Comparison of ENCODE assay signal across 8 mouse cellular contexts in genomic region chr6:67035388-67036299, GRCm38 (mm10). TPM values are rescaled to one million over a fixed set of nuclear protein-coding genes. Genes with fewer than 3 reads are reported as not detected.
DNase-seq lines count a peak whose midpoint lies in the region; ATAC-seq and TF ChIP-seq lines count a peak whose summit lies in the region.

No protein-coding gene starts in this region.

- peak overlapping the region; percentile 77 for H3K4me3 ChIP-seq in limb, embryonic 14.5 days (replicated peaks; ENCODE audit: low read length)
- H3K4me3 ChIP-seq in midbrain, embryonic 14.5 days (replicated peaks; ENCODE audit: low read depth, low read length), result peak overlapping the region; percentile 78

- no peak overlapping the region for H3K27ac ChIP-seq in limb, embryonic 14.5 days (replicated peaks; ENCODE audit: low read depth, low read length)
- H3K27ac ChIP-seq in midbrain, embryonic 14.5 days (replicated peaks; ENCODE audit: low read depth, low read length), result peak overlapping the region; percentile 91; the same call in 1 of the 2 replicates

- peak overlapping the region; percentile 80 for H3K9ac ChIP-seq in limb, embryonic 14.5 days (ENCODE audit: low read depth, low read length, severe bottlenecking)
- H3K9ac ChIP-seq in midbrain, embryonic 14.5 days (replicated peaks; ENCODE audit: low read length), result peak overlapping the region; percentile 90; the same call in 1 of the 2 replicates

- ATAC-seq in frontal cortex, adult (ENCODE audit: low TSS enrichment), result peak; percentile 1
- ATAC-seq in hematopoietic stem cell, adult 5-6 weeks (replicated peaks in 1 of 2; ENCODE audit: insufficient read depth in 1 of 2, low FRiP score in 2 of 2, low TSS enrichment in 1 of 2, low read depth in 1 of 2, poor library complexity in 2 of 2, severe bottlenecking in 2 of 2), result peak; percentile 14 to 17; a peak in 2 of 4 replicates
- ATAC-seq in limb, embryonic 14.5 days (ENCODE audit: low FRiP score, low read depth), result no peak
- ATAC-seq in midbrain, embryonic 14.5 days (ENCODE audit: low FRiP score, low TSS enrichment), result no peak

- no peak for TF ChIP-seq POLR2A in limb, embryonic 14.5 days (IDR thresholded peaks at IDR 0.05; ENCODE audit: borderline replicate concordance, extremely low read depth, insufficient read depth, insufficient read length)

- H3K36me3 ChIP-seq in limb, embryonic 14.5 days (ENCODE audit: control insufficient read depth, insufficient read depth, low read length), result no peaks in the 10 kb centered on the region
- no peaks in the 10 kb centered on the region for H3K36me3 ChIP-seq in midbrain, embryonic 14.5 days (ENCODE audit: control insufficient read depth, insufficient read depth, low read length)

- no peaks in the 10 kb centered on the region for H3K9me3 ChIP-seq in limb, embryonic 14.5 days (ENCODE audit: control insufficient read depth, low read length)
- no peaks in the 10 kb centered on the region for H3K9me3 ChIP-seq in midbrain, embryonic 14.5 days (ENCODE audit: control insufficient read depth, low read length)

- H3K4me1 ChIP-seq in limb, embryonic 14.5 days (ENCODE audit: control insufficient read depth, insufficient read depth, low read length), result peaks cover 6% of the 10 kb centered on the region
- peaks cover 17% of the 10 kb centered on the region for H3K4me1 ChIP-seq in midbrain, embryonic 14.5 days (ENCODE audit: control insufficient read depth, insufficient read depth, low read length)

- H3K4me2 ChIP-seq in limb, embryonic 14.5 days (replicated peaks; ENCODE audit: low read depth, low read length, severe bottlenecking), result peak overlapping the region; percentile 67
- peak overlapping the region; percentile 68 for H3K4me2 ChIP-seq in midbrain, embryonic 14.5 days (ENCODE audit: low read length)

- 23% methylated on average over 19 of the region's 19 CpGs for WGBS in limb, embryonic 14.5 days
- WGBS in midbrain, embryonic 14.5 days, result 5% methylated on average over 19 of the region's 19 CpGs

- no peaks in the 10 kb centered on the region for H3K27me3 ChIP-seq in limb, embryonic 14.5 days (ENCODE audit: control insufficient read depth, insufficient read depth, low read length)
- peaks cover 9% of the 10 kb centered on the region; the same call in 1 of the 2 replicates for H3K27me3 ChIP-seq in midbrain, embryonic 14.5 days (ENCODE audit: control insufficient read depth, insufficient read depth, low read length)

- no peak for DNase-seq in frontal cortex, postnatal 25 days (ENCODE audit: low spot score in 2 of 2)
- DNase-seq in embryo, embryonic 10 days (ENCODE audit: low spot score), result peak; percentile 50
- DNase-seq in limb, embryonic 14.5 days (ENCODE audit: low spot score), result no peak
- peak; percentile 19 for DNase-seq in midbrain, embryonic 14.5 days
- DNase-seq in frontal cortex, postnatal 36 days (ENCODE audit: low spot score in 2 of 2), result no peak
- no peak for DNase-seq in gastrocnemius, postnatal 25 days

RNA-seq across cellular contexts. Expression of gene Gadd45a, which starts 1.6 kb away (rescaled TPM):
- total RNA-seq in hematopoietic stem cell, adult 5-6 weeks (2017), result 36.1 and 51.8 TPM in 2 replicates
- polyA plus RNA-seq in limb, embryonic 14.5 days (2012; rRNA removed), result 18.6 and 20.3 TPM in 2 replicates
- 11.4 and 11.9 TPM in 2 replicates for polyA plus RNA-seq in limb, embryonic 14.5 days (2014; fragmentation: Nextera tagmentation; extraction: Ambion mirVana)
- 13.7 and 18.6 TPM in 2 replicates for polyA plus RNA-seq in midbrain, embryonic 14.5 days (2014; fragmentation: Nextera tagmentation; extraction: Ambion mirVana)
- total RNA-seq in gastrocnemius, postnatal 25 days (2021), result 10 to 100 TPM; 32.5 to 36.8 TPM

Comparison
In these comparisons a context has a peak if more than half of its experiments do, and no peak if none do; other contexts are left out.
1. ATAC-seq: peak in frontal cortex, adult (single experiment) and hematopoietic stem cell, adult 5-6 weeks (2 of 2); none in limb, embryonic 14.5 days (single experiment) and midbrain, embryonic 14.5 days (single experiment).
2. DNase-seq: peak in embryo, embryonic 10 days (single experiment) and midbrain, embryonic 14.5 days (single experiment); none in frontal cortex, postnatal 25 days (0 of 2), limb, embryonic 14.5 days (single experiment), frontal cortex, postnatal 36 days (0 of 2) and gastrocnemius, postnatal 25 days (single experiment).